ENCODE assay signal across 23 mouse cellular contexts in the genomic region with DNA sequence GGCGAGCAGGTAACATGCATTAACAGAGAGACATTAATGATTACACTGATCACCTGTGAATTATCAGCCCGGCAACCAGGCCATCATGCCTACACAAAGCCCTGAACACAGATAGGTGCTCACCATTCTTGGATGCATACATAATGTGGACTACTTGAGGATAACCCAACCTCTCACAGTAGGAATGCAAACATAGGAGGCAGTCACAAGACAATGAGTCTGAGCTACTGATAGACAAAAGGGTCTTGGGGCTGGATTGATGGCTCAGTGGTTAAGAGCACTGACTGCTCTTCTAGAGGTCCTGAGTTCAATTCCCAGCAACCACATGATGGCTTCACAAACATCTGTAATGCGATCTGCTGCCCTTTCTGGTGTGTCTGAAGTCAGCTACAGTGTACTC. TPM values are rescaled to one million over a fixed set of nuclear protein-coding genes. Genes with fewer than 3 reads are reported as not detected.
DNase-seq lines count a peak whose midpoint lies in the region; ATAC-seq lines count a peak whose summit lies in the region.
"Had no signal": no experiment of that assay in that cellular context is flagged by ENCODE, and none has a peak within 500 bp of the region (broad histone marks: within the 10 kb centered on the region; RNA-seq: fewer than 3 reads in every experiment).

No protein-coding gene starts in this region.

- H3K9ac ChIP-seq in midbrain, embryonic 13.5 days (replicated peaks) = no peak overlapping the region
- H3K9ac ChIP-seq: embryonic facial prominence, embryonic 12.5 days; forebrain, embryonic 13.5 days; forebrain, embryonic 15.5 days; forebrain, postnatal 0 days had no signal

- DNase-seq in testis, postnatal 10 days (ENCODE audit: low spot score) = peak; percentile 18
- no peak for DNase-seq in testis, postnatal 14 days (ENCODE audit: low spot score)
- DNase-seq in ES-CJ7 (ENCODE audit: low read depth, low spot score) (peak; percentile 41), ZHBTc4 (ENCODE audit: low read depth, low spot score) (peak; percentile 66)
- no peak for DNase-seq in B cell, adult 2 months
- DNase-seq: adrenal gland, adult 8-10 months; adrenal gland, postnatal 14 days; adrenal gland, postnatal 36 days; cerebellum, adult 11-12 months; cerebellum, adult 8-10 months; cerebellum, adult 9-11 months; cerebellum, postnatal 14 days; forebrain, postnatal 0 days had no signal

- no peak overlapping the region for H3K4me3 ChIP-seq in midbrain, embryonic 13.5 days (replicated peaks)
- H3K4me3 ChIP-seq: embryonic facial prominence, embryonic 10.5 days; embryonic facial prominence, embryonic 12.5 days; forebrain, embryonic 13.5 days; forebrain, embryonic 15.5 days had no signal

- H3K4me1 ChIP-seq in midbrain, embryonic 13.5 days (replicated peaks) = no peaks in the 10 kb centered on the region
- H3K4me1 ChIP-seq: embryonic facial prominence, embryonic 10.5 days; embryonic facial prominence, embryonic 12.5 days; forebrain, embryonic 13.5 days; forebrain, embryonic 15.5 days had no signal

- no peak overlapping the region for H3K4me2 ChIP-seq in midbrain, embryonic 13.5 days (replicated peaks)
- H3K4me2 ChIP-seq: embryonic facial prominence, embryonic 12.5 days; forebrain, embryonic 13.5 days; forebrain, embryonic 15.5 days had no signal

- no peak overlapping the region for H3K27ac ChIP-seq in midbrain, embryonic 13.5 days
- H3K27ac ChIP-seq: embryonic facial prominence, embryonic 10.5 days; embryonic facial prominence, embryonic 12.5 days; forebrain, embryonic 13.5 days; forebrain, embryonic 15.5 days had no signal

- H3K36me3 ChIP-seq in midbrain, embryonic 13.5 days = peaks cover 62% of the 10 kb centered on the region

- no peak for ATAC-seq in midbrain, embryonic 13.5 days
- ATAC-seq: activated CD4-positive, CD25-positive, alpha-beta regulatory T cell, adult 4 months; CD4-positive, CD25-positive, alpha-beta regulatory T cell, adult 4 months; forebrain, embryonic 13.5 days; forebrain, embryonic 15.5 days; forebrain, postnatal 0 days; Patski had no signal

- no peaks in the 10 kb centered on the region for H3K27me3 ChIP-seq in midbrain, embryonic 13.5 days
- H3K27me3 ChIP-seq: CH12.LX; embryonic facial prominence, embryonic 12.5 days; forebrain, embryonic 13.5 days; forebrain, embryonic 15.5 days; Patski had no signal

- no peaks in the 10 kb centered on the region for H3K9me3 ChIP-seq in midbrain, embryonic 13.5 days
- H3K9me3 ChIP-seq: embryonic facial prominence, embryonic 10.5 days; embryonic facial prominence, embryonic 12.5 days; forebrain, embryonic 13.5 days; forebrain, embryonic 15.5 days; G1E had no signal

- 85% methylated on average over 3 of the region's 3 CpGs for WGBS in midbrain, embryonic 13.5 days

RNA-seq across cellular contexts. Expression of a gene that starts 22.8 kb away (rescaled TPM):
- polyA plus RNA-seq in midbrain, embryonic 13.5 days (2015; fragmentation: Nextera tagmentation; extraction: Ambion mirVana) = 55.5 and 56.1 TPM in 2 replicates

RNA-seq across cellular contexts. Expression of a gene that starts 51.5 kb away (rescaled TPM):
- 527 and 540 TPM in 2 replicates for polyA plus RNA-seq in midbrain, embryonic 13.5 days (2015; fragmentation: Nextera tagmentation; extraction: Ambion mirVana)

Comparison
In these comparisons a context has a peak if more than half of its experiments do, and no peak if none do; other contexts are left out.
1. DNase-seq: peak in testis, postnatal 10 days (single experiment), ES-CJ7 (single experiment) and ZHBTc4 (single experiment); none in testis, postnatal 14 days (single experiment) and B cell, adult 2 months (0 of 2).